In the genomic region with DNA sequence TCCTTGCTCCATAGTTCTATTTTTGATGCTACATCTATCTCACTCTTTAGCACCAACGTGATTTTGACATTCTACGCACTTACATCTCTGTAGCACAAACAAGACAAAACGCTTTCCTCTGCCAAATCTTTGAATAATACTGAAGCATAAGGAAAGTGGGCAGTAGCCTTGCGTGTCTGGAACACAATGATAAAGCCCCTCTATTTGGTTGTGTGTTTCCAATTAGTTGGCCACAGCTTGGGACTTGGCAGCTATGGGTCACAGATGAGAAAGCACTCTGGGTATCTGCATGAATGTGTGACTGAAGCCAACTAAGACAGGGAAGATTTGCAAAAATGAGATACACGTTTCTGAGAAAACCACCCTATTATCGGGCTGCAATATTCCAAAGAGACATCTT, we compare ENCODE assay signal across 20 mouse cellular contexts. TPM values are rescaled to one million over a fixed set of nuclear protein-coding genes. Genes with fewer than 3 reads are reported as not detected.
A peak's percentile ranks its signal among the peaks of the same experiment; 100 is the strongest.
DNase-seq lines count a peak whose midpoint lies in the region; TF ChIP-seq lines count a peak whose summit lies in the region.
"Had no signal": no experiment of that assay in that cellular context is flagged by ENCODE, and none has a peak within 500 bp of the region (broad histone marks: within the 10 kb centered on the region; RNA-seq: fewer than 3 reads in every experiment).

No protein-coding gene starts in this region.

- DNase-seq in cerebellum, postnatal 25 days: peak; percentile 38 to 50
- no peak for DNase-seq in cerebellum, adult 8-10 months
- peak in 1 of 2 experiments; percentile 47 for DNase-seq in layer of hippocampus, adult 2 months (ENCODE audit: low spot score in 2 of 2)
- DNase-seq in layer of hippocampus, postnatal 36 days: no peak
- DNase-seq in layer of hippocampus, adult 9-10 months (ENCODE audit: low spot score): peak; percentile 36
- DNase-seq in layer of hippocampus, postnatal 14 days (ENCODE audit: low spot score in 2 of 2): peak; percentile 23 to 69
- no peak for DNase-seq in right cerebral cortex, postnatal 25 days
- DNase-seq: adrenal gland, adult 2 months; adrenal gland, postnatal 25 days; forebrain, postnatal 0 days; gastrocnemius, postnatal 14 days; heart, adult 2 months; heart, postnatal 14 days had no signal

- TF ChIP-seq CTCF in layer of hippocampus, adult 2 months (conservative IDR thresholded peaks at IDR 0.05): no peak

- H3K27ac ChIP-seq in layer of hippocampus, adult 2 months: peak overlapping the region; percentile 43
- H3K27ac ChIP-seq: embryonic facial prominence, embryonic 10.5 days; forebrain, embryonic 13.5 days; heart, adult 2 months; heart, embryonic 15.5 days; hindbrain, embryonic 14.5 days had no signal

- no peak overlapping the region for H3K4me3 ChIP-seq in layer of hippocampus, adult 2 months
- H3K4me3 ChIP-seq: embryonic facial prominence, embryonic 10.5 days; forebrain, embryonic 13.5 days; heart, adult 2 months; heart, embryonic 15.5 days had no signal

RNA-seq across cellular contexts. Expression of gene Ccnjl, which starts 20.6 kb away (rescaled TPM):
- total RNA-seq in layer of hippocampus, adult 2 months (2021): 10 to 100 TPM; 10.8 to 15.5 TPM
- total RNA-seq in layer of hippocampus, postnatal 36 days (2021): 10 to 100 TPM in 1 of 2 experiments, 1 to 10 TPM in 1; 8.3 to 11.3 TPM
- total RNA-seq in layer of hippocampus, postnatal 14 days (2021): 1 to 10 TPM; 7.8 to 9.9 TPM
- total RNA-seq: gastrocnemius, adult 18-20 months had no signal

RNA-seq across cellular contexts. Expression of gene C1qtnf2, which starts 33.9 kb away (rescaled TPM):
- total RNA-seq in layer of hippocampus, adult 2 months (2021): 1 to 10 TPM; 1.3 to 1.4 TPM
- total RNA-seq in layer of hippocampus, postnatal 36 days (2021): 1 to 10 TPM; 1.2 to 1.6 TPM
- 1 to 10 TPM; 3.1 to 3.6 TPM for total RNA-seq in layer of hippocampus, postnatal 14 days (2021)
- total RNA-seq: ES-E14; hematopoietic stem cell, adult 5-6 weeks had no signal

Comparison
In these comparisons a context has a peak if more than half of its experiments do, and no peak if none do; other contexts are left out.
1. DNase-seq: peak in cerebellum, postnatal 25 days (2 of 2), layer of hippocampus, adult 9-10 months (single experiment) and layer of hippocampus, postnatal 14 days (2 of 2); none in cerebellum, adult 8-10 months (single experiment), layer of hippocampus, postnatal 36 days (0 of 2) and right cerebral cortex, postnatal 25 days (single experiment).